Mouse (Mus musculus): ENCODE results near the gene Lin28b. TPM values are rescaled to one million over a fixed set of nuclear protein-coding genes. Genes with fewer than 3 reads are reported as not detected.
"Not testable (repeated sequence)": the region's sequence is repeated elsewhere in the genome, so short reads cannot be mapped to it uniquely, and the experiment has no call there.

Lin28b gene
- polyA plus RNA-seq, 1 experiment = under 0.01 TPM

DNA sequence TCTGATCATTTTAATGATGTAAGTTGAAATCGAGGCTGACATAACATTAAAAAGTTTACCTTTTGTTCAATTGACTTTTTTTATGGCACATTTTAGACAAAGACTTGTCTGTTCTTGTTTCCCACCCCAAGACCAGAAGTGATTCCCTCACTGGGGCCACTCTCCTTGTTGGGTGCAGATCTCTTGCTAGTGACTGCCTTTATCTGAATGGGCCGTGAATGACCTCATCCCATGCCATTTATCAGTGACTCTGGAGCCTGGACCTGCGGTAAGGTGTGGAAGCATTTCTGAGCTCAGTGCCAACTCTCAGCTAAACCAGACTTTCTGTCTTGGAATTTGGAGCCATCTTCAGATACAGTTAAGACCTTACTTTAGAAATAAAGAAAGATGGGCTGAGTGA, 116.6 kb downstream of the Lin28b start:
- no peak for TF ChIP-seq FOSL1 (IDR thresholded peaks at IDR 0.05; ENCODE audit: insufficient read depth, low read length, poor library complexity, severe bottlenecking)
- TF ChIP-seq MYOG (IDR thresholded peaks at IDR 0.05; ENCODE audit: control insufficient read depth, extremely low read depth, insufficient read length) = no peak
- Histone ChIP-seq H3K79me2 (ENCODE audit: control insufficient read depth, insufficient read depth) (no peaks in the 10 kb centered on the region), H3K4me3 (ENCODE audit: insufficient read depth, poor library complexity, severe bottlenecking) (no peak overlapping the region), H3K27me3 (ENCODE audit: control insufficient read depth, insufficient read depth, insufficient read length) (no peaks in the 10 kb centered on the region), H3K79me3 (ENCODE audit: low read depth) (no peaks in the 10 kb centered on the region), H3ac (ENCODE audit: control insufficient read depth, insufficient read length, low read depth) (no peak overlapping the region), H3K36me3 (ENCODE audit: control insufficient read depth, insufficient read depth) (peaks cover 62% of the 10 kb centered on the region)

- Histone ChIP-seq H3K36me3 (ENCODE audit: control insufficient read depth, insufficient read depth) (peaks cover 77% of the 10 kb centered on the region), H3K79me3 (ENCODE audit: low read depth) (peaks cover 2% of the 10 kb centered on the region), H3K27me3 (ENCODE audit: control insufficient read depth, insufficient read depth, insufficient read length) (no peaks in the 10 kb centered on the region), H3K4me3 (ENCODE audit: insufficient read depth, poor library complexity, severe bottlenecking) (no peak overlapping the region), H3K79me2 (ENCODE audit: control insufficient read depth, insufficient read depth) (no peaks in the 10 kb centered on the region), H3ac (ENCODE audit: control insufficient read depth, insufficient read length, low read depth) (no peak overlapping the region)
- no peak for TF ChIP-seq FOSL1 (IDR thresholded peaks at IDR 0.05; ENCODE audit: insufficient read depth, low read length, poor library complexity, severe bottlenecking)
- no peak for TF ChIP-seq MYOD1 (IDR thresholded peaks at IDR 0.05; ENCODE audit: control insufficient read depth, insufficient read length, low read depth)
- TF ChIP-seq USF1 (IDR thresholded peaks at IDR 0.05; ENCODE audit: low read depth) = no peak
- TF ChIP-seq CEBPB (IDR thresholded peaks at IDR 0.05; ENCODE audit: low read depth) = no peak
- no peak for TF ChIP-seq CTCF (IDR thresholded peaks at IDR 0.05; ENCODE audit: control insufficient read depth, insufficient read depth, insufficient read length)
- no peak for TF ChIP-seq MYOG (IDR thresholded peaks at IDR 0.05; ENCODE audit: control insufficient read depth, extremely low read depth, insufficient read length)
- no peak for TF ChIP-seq MAX (IDR thresholded peaks at IDR 0.05)
These were observed 119.0 kb downstream of the Lin28b start for GRCm38 (mm10) chr10:45366987-45367705.

DNA sequence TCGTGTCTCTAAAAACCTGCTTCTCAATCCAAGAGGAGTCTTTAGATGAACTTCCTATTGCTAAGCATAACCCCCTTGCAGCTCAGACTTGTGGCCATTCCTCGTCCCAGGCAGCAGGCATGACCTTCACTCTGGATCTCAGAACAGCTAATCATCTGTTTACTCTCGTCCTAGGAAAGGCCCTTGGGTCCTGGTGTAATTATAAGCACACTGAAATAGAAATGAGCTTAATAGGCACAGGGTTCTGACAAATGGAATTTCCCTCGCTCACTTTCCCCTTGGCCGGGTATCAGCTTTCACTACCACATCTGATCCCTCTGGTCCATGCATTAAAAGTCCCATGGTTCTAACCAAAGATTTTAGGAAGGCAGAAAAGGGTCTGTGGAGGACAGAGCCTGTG, 122.8 kb downstream of the Lin28b start:
- Histone ChIP-seq H3K4me3 (ENCODE audit: insufficient read depth, poor library complexity, severe bottlenecking) (no peak overlapping the region), H3K79me2 (ENCODE audit: control insufficient read depth, insufficient read depth) (no peaks in the 10 kb centered on the region), H3K36me3 (ENCODE audit: control insufficient read depth, insufficient read depth) (peaks cover 77% of the 10 kb centered on the region), H3K27me3 (ENCODE audit: control insufficient read depth, insufficient read depth, insufficient read length) (no peaks in the 10 kb centered on the region), H3K79me3 (ENCODE audit: low read depth) (peaks cover 2% of the 10 kb centered on the region), H3ac (ENCODE audit: control insufficient read depth, insufficient read length, low read depth) (no peak overlapping the region)
- TF ChIP-seq MAX (IDR thresholded peaks at IDR 0.05) (no peak), FOSL1 (IDR thresholded peaks at IDR 0.05; ENCODE audit: insufficient read depth, low read length, poor library complexity, severe bottlenecking) (no peak), CEBPB (IDR thresholded peaks at IDR 0.05; ENCODE audit: low read depth) (no peak), MYOD1 (IDR thresholded peaks at IDR 0.05; ENCODE audit: control insufficient read depth, insufficient read length, low read depth) (no peak), MYOG (IDR thresholded peaks at IDR 0.05; ENCODE audit: control insufficient read depth, extremely low read depth, insufficient read length) (no peak), CTCF (IDR thresholded peaks at IDR 0.05; ENCODE audit: control insufficient read depth, insufficient read depth, insufficient read length) (no peak), USF1 (IDR thresholded peaks at IDR 0.05; ENCODE audit: low read depth) (no peak)

GRCm38 (mm10) chr10:45356091-45356490, 130.1 kb downstream of the Lin28b start:
- H3K79me2 ChIP-seq (ENCODE audit: control insufficient read depth, insufficient read depth) = no peaks in the 10 kb centered on the region
- no peak overlapping the region for H3K4me3 ChIP-seq (ENCODE audit: insufficient read depth, poor library complexity, severe bottlenecking)
- peaks cover 78% of the 10 kb centered on the region for H3K36me3 ChIP-seq (ENCODE audit: control insufficient read depth, insufficient read depth)
- no peaks in the 10 kb centered on the region for H3K27me3 ChIP-seq (ENCODE audit: control insufficient read depth, insufficient read depth, insufficient read length)
- no peak overlapping the region for H3ac ChIP-seq (ENCODE audit: control insufficient read depth, insufficient read length, low read depth)
- no peak for TF ChIP-seq MYOG (IDR thresholded peaks at IDR 0.05; ENCODE audit: control insufficient read depth, extremely low read depth, insufficient read length)
- no peak for TF ChIP-seq FOSL1 (IDR thresholded peaks at IDR 0.05; ENCODE audit: insufficient read depth, low read length, poor library complexity, severe bottlenecking)
- TF ChIP-seq MAX (IDR thresholded peaks at IDR 0.05) = no peak
- H3K79me3 ChIP-seq (ENCODE audit: low read depth) = no peaks in the 10 kb centered on the region

DNA sequence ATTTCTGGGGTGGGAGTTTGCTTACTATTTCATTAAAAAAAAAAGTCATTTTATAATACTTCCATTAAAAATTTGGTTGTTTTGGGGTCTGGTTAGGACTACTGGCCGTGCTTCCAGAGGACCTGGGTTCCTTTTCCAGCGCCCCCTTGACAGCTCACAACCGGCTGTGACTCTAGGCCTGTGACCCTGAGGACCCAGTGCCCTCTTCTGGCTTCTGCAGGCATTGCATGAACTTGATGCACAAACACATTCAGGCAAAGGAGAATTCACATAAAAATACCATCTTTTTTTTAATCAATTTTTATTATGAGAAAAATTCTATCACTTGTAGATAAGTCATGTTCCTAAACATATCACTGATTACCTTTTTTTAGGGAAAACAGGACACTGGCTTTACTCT, 138.1 kb downstream of the Lin28b start:
- not testable (repeated sequence) for H3K27me3 ChIP-seq (ENCODE audit: control insufficient read depth, insufficient read depth, insufficient read length); H3K4me3 ChIP-seq (ENCODE audit: insufficient read depth, poor library complexity, severe bottlenecking); H3ac ChIP-seq (ENCODE audit: control insufficient read depth, insufficient read length, low read depth); H3K79me2 ChIP-seq (ENCODE audit: control insufficient read depth, insufficient read depth); H3K79me3 ChIP-seq (ENCODE audit: low read depth)
- peaks cover 67% of the 10 kb centered on the region for H3K36me3 ChIP-seq (ENCODE audit: control insufficient read depth, insufficient read depth)

- Histone ChIP-seq H3K79me3 (ENCODE audit: low read depth) (no peaks in the 10 kb centered on the region), H3K4me3 (ENCODE audit: insufficient read depth, poor library complexity, severe bottlenecking) (no peak overlapping the region), H3K36me3 (ENCODE audit: control insufficient read depth, insufficient read depth) (peaks cover 72% of the 10 kb centered on the region), H3K79me2 (ENCODE audit: control insufficient read depth, insufficient read depth) (peaks cover 6% of the 10 kb centered on the region), H3K27me3 (ENCODE audit: control insufficient read depth, insufficient read depth, insufficient read length) (no peaks in the 10 kb centered on the region), H3ac (ENCODE audit: control insufficient read depth, insufficient read length, low read depth) (no peak overlapping the region)
- TF ChIP-seq MYOD1 (IDR thresholded peaks at IDR 0.05; ENCODE audit: control insufficient read depth, insufficient read length, low read depth) (no peak), CEBPB (IDR thresholded peaks at IDR 0.05; ENCODE audit: low read depth) (no peak), MYOG (IDR thresholded peaks at IDR 0.05; ENCODE audit: control insufficient read depth, extremely low read depth, insufficient read length) (no peak), USF1 (IDR thresholded peaks at IDR 0.05; ENCODE audit: low read depth) (no peak), MAX (IDR thresholded peaks at IDR 0.05) (no peak), FOSL1 (IDR thresholded peaks at IDR 0.05; ENCODE audit: insufficient read depth, low read length, poor library complexity, severe bottlenecking) (no peak), CTCF (IDR thresholded peaks at IDR 0.05; ENCODE audit: control insufficient read depth, insufficient read depth, insufficient read length) (no peak)
These were observed 141.0 kb downstream of the Lin28b start for GRCm38 (mm10) chr10:45345217-45345616.

All from C2C12 (cell line).